Mouse (Mus musculus) neural tube, embryonic 15.5 days (tissue): Measurements from ENCODE around the gene Smyd1. TPM values are rescaled to one million over a fixed set of nuclear protein-coding genes. Genes with fewer than 3 reads are reported as not detected.

ENCODE experiments used
- ATAC-seq: fragments of 200-750 bp; cut with Nextera tagmentation; 2 replicates; pipeline ENCODE4 v1.8.0; 2017; ENCODE audit warnings: mild to moderate bottlenecking, moderate TSS enrichment, moderate library complexity; ENCODE audit not compliant: low FRiP score
- H3K27ac ChIP-seq: fragments of 300-500 bp; sonication (generic); replicated peaks from 2 replicates; pipeline ENCODE4 v1.5.1; 2015; ENCODE audit warnings: mild to moderate bottlenecking, inconsistent platforms
- H3K27me3 ChIP-seq: fragments of 300-500 bp; sonication (generic); replicated peaks from 2 replicates; pipeline ENCODE4 v1.6.1; 2015; ENCODE audit warnings: inconsistent platforms
- H3K36me3 ChIP-seq: fragments of 300-500 bp; sonication (generic); 2 replicates; pipeline ENCODE4 v1.6.1; 2015; ENCODE audit warnings: inconsistent platforms
- H3K4me1 ChIP-seq: fragments of 300-500 bp; sonication (generic); 2 replicates; pipeline ENCODE4 v1.6.1; 2015; ENCODE audit warnings: inconsistent platforms
- H3K4me2 ChIP-seq: fragments of 300-500 bp; sonication (generic); 2 replicates; pipeline ENCODE4 v1.6.1; 2015; ENCODE audit warnings: inconsistent platforms, mild to moderate bottlenecking, moderate library complexity
- H3K4me3 ChIP-seq: fragments of 300-500 bp; sonication (generic); replicated peaks from 2 replicates; pipeline ENCODE4 v1.5.1; 2015; ENCODE audit warnings: mild to moderate bottlenecking, inconsistent platforms
- H3K9ac ChIP-seq: fragments of 300-500 bp; sonication (generic); replicated peaks from 2 replicates; pipeline ENCODE4 v1.6.1; 2015; ENCODE audit warnings: mild to moderate bottlenecking, inconsistent platforms
- H3K9me3 ChIP-seq: fragments of 300-500 bp; sonication (generic); replicated peaks from 2 replicates; pipeline ENCODE4 v1.6.1; 2016; ENCODE audit warnings: inconsistent platforms
- WGBS: fragments of 180-500 bp; shearing (Covaris S2); methylation state at CpG from one replicate; pipeline ENCODE4 v1.1.7; 2015; ENCODE audit warnings: mixed read lengths; 5-methylcytosine and 5-hydroxymethylcytosine counted together
- polyA plus RNA-seq: library from polyadenylated mRNA; unstranded; fragments of >200 nt; fragmentation: Nextera tagmentation; extraction: Ambion mirVana; gene quantifications from 2 replicates; pipeline ENCODE4 v1.2.1, GENCODE M21; 2015

Gene Smyd1
- polyA plus RNA-seq, 1 experiment from 2014 or later: 1.4 TPM

- no peak for ATAC-seq
- Histone ChIP-seq H3K4me3 (no peak overlapping the region), H3K36me3 (no peaks in the 10 kb centered on the region), H3K4me1 (no peaks in the 10 kb centered on the region), H3K27me3 (no peaks in the 10 kb centered on the region), H3K4me2 (no peak overlapping the region), H3K9ac (no peak overlapping the region), H3K9me3 (no peaks in the 10 kb centered on the region), H3K27ac (no peak overlapping the region)
- 89% methylated on average over 13 of the region's 13 CpGs for WGBS
These were observed 124.1 kb downstream of the Smyd1 start for GRCm38 (mm10) chr6:71197636-71198535.

DNA sequence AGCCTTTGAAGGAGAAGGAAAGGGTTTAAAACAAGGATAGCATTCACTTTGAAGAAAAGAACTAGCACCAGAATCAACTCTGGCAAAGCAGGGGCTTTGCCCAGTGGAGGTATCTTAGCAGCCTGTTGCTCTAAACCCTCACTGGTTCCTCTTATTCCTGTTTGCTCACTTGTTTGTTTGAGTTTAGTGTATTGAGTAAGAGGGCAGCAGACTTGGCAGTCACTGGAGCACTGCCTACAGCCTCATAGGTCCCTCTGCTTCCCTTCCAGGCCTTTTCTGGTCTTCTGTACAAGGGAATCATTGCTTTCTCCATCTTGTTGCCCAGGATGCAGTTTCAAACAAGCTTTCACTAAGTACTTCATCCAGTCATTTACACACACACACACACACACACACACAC lies 125.9 kb downstream of the Smyd1 start:
- no peaks in the 10 kb centered on the region for H3K4me1 ChIP-seq
- no peak overlapping the region for H3K9ac ChIP-seq
- no peaks in the 10 kb centered on the region for H3K36me3 ChIP-seq
- no peak overlapping the region for H3K4me2 ChIP-seq
- H3K9me3 ChIP-seq: no peaks in the 10 kb centered on the region
- H3K27ac ChIP-seq: no peak overlapping the region
- no peak for ATAC-seq
- H3K4me3 ChIP-seq: no peak overlapping the region
- no peaks in the 10 kb centered on the region for H3K27me3 ChIP-seq

- WGBS: 81% methylated on average over 6 of the region's 6 CpGs
These were observed 128.8 kb downstream of the Smyd1 start for GRCm38 (mm10) chr6:71193151-71193740.

GRCm38 (mm10) chr6:71190501-71190900 lies 131.5 kb downstream of the Smyd1 start:
- no peaks in the 10 kb centered on the region for H3K9me3 ChIP-seq
- WGBS: 86% methylated on average over 2 of the region's 2 CpGs

More at GRCm38 (mm10) chr6:71193151-71193740, 128.8 kb downstream of the Smyd1 start:
- no peak overlapping the region for H3K27ac ChIP-seq
- no peaks in the 10 kb centered on the region for H3K4me1 ChIP-seq
- no peak overlapping the region for H3K4me2 ChIP-seq
- no peak for ATAC-seq
- H3K9ac ChIP-seq: no peak overlapping the region
- no peaks in the 10 kb centered on the region for H3K9me3 ChIP-seq
- H3K4me3 ChIP-seq: no peak overlapping the region
- H3K27me3 ChIP-seq: no peaks in the 10 kb centered on the region
- H3K36me3 ChIP-seq: no peaks in the 10 kb centered on the region

GRCm38 (mm10) chr6:71189578-71189977 lies 132.5 kb downstream of the Smyd1 start:
- H3K9ac ChIP-seq: no peak overlapping the region
- H3K4me1 ChIP-seq: no peaks in the 10 kb centered on the region
- 51% methylated on average over 1 of the region's 1 CpGs for WGBS
- no peak overlapping the region for H3K4me2 ChIP-seq
- H3K27me3 ChIP-seq: no peaks in the 10 kb centered on the region
- H3K9me3 ChIP-seq: no peaks in the 10 kb centered on the region
- ATAC-seq: no peak
- no peak overlapping the region for H3K27ac ChIP-seq
- H3K4me3 ChIP-seq: no peak overlapping the region
- H3K36me3 ChIP-seq: no peaks in the 10 kb centered on the region

More at GRCm38 (mm10) chr6:71190501-71190900, 131.5 kb downstream of the Smyd1 start:
- Histone ChIP-seq H3K9ac (no peak overlapping the region), H3K4me2 (no peak overlapping the region), H3K27ac (no peak overlapping the region), H3K27me3 (no peaks in the 10 kb centered on the region), H3K4me3 (no peak overlapping the region), H3K4me1 (no peaks in the 10 kb centered on the region), H3K36me3 (no peaks in the 10 kb centered on the region)
- ATAC-seq: no peak

DNA sequence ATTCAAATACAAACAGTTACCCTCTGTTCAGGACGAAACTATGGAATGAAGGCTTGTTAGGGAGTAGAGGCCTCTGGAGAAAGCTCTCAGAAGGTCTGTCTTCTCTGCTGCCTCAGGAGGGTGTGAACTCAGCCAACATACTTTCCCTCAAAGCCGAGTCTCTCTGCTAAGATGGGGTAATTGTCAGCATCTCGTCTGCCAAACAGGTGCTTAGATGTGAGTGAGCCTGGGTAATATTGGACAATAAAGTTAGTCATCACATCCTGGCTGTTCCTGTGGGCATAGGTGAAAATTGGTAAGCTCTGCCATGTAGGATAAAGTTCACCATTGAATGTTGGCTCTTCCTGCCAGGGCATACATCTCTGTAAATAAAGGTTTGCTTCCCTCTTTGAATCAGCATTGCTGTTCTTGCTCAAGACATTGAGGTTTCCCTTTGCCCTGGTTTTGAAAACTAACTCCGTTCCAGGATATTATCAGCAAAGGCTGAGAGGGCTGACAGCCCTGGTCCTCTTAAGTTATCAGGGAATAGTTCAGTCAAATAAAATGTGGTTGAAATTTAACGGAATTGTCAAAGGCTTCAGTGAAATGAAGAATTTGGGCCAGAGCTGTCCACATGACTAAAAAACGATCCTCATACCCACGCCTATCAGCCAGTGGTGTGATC lies 137.0 kb downstream of the Smyd1 start:
- H3K36me3 ChIP-seq: no peaks in the 10 kb centered on the region
- ATAC-seq: no peak
- H3K27ac ChIP-seq: no peak overlapping the region
- no peak overlapping the region for H3K9ac ChIP-seq
- H3K4me3 ChIP-seq: no peak overlapping the region
- no peaks in the 10 kb centered on the region for H3K4me1 ChIP-seq
- no peaks in the 10 kb centered on the region for H3K9me3 ChIP-seq
- WGBS: 85% methylated on average over 7 of the region's 7 CpGs
- no peaks in the 10 kb centered on the region for H3K27me3 ChIP-seq
- H3K4me2 ChIP-seq: no peak overlapping the region

DNA sequence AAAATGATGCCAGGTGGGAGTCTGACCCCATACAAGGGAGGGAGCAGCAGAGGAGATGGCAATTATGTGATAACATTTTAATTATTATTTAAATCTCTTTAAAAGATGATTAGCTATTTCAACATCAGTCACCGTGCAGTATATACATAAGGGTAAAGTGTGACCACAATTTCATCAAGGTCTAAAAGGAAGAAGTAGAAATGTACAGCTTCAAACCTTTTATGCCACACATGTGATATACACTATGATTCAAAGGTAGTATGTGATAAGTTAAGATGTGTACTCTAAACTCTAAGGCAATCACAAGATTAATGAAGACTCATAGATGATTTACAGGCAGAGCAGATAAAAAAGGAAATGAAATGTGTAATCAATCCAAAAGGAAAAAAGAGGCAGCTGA lies 141.4 kb downstream of the Smyd1 start:
- Histone ChIP-seq H3K9me3 (no peaks in the 10 kb centered on the region), H3K27me3 (no peaks in the 10 kb centered on the region), H3K4me2 (no peak overlapping the region), H3K4me3 (no peak overlapping the region), H3K9ac (no peak overlapping the region), H3K36me3 (no peaks in the 10 kb centered on the region), H3K27ac (no peak overlapping the region), H3K4me1 (no peaks in the 10 kb centered on the region)
- WGBS: 95% methylated on average over 1 of the region's 1 CpGs
- no peak for ATAC-seq

- Histone ChIP-seq H3K27ac (no peak overlapping the region), H3K9me3 (no peaks in the 10 kb centered on the region), H3K9ac (no peak overlapping the region), H3K4me1 (no peaks in the 10 kb centered on the region), H3K4me3 (no peak overlapping the region), H3K36me3 (no peaks in the 10 kb centered on the region), H3K27me3 (no peaks in the 10 kb centered on the region), H3K4me2 (no peak overlapping the region)
- ATAC-seq: no peak
- 92% methylated on average over 10 of the region's 10 CpGs for WGBS
These were observed 149.0 kb downstream of the Smyd1 start for GRCm38 (mm10) chr6:71172812-71173580.

DNA sequence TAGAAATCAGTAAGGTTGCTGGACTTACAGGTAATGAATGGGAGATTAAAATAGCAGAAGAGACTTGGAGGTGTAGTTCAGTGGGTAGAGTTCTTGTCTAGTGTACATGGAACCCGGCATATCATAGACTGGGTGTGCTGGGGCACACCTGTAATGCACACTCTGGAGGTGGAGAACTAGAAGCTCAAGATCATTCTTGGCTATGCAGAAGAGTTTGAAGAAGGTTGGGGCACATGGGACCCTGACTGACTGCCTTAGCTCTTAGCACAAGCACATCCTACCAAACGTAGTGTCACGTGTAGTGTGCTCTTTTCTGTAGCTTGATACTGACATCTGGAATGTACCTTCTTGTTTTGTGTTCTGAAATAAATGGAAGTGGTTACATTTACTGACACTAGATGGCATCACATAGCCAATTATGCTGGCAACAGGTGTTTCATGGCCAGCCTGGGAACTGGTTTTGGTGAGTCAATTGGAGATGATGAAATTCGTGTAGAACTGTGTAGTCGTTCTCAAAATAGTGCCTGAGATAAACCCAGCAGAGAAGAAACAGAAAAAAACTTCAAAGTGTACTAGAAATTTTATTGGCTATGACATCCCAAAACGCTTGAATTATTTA lies 155.4 kb downstream of the Smyd1 start:
- no peak overlapping the region for H3K4me2 ChIP-seq
- no peak for ATAC-seq
- H3K4me3 ChIP-seq: no peak overlapping the region
- H3K27me3 ChIP-seq: no peaks in the 10 kb centered on the region
- no peaks in the 10 kb centered on the region for H3K4me1 ChIP-seq
- no peak overlapping the region for H3K9ac ChIP-seq
- H3K36me3 ChIP-seq: no peaks in the 10 kb centered on the region
- WGBS: 49% methylated on average over 6 of the region's 6 CpGs
- no peaks in the 10 kb centered on the region for H3K9me3 ChIP-seq
- H3K27ac ChIP-seq: no peak overlapping the region

DNA sequence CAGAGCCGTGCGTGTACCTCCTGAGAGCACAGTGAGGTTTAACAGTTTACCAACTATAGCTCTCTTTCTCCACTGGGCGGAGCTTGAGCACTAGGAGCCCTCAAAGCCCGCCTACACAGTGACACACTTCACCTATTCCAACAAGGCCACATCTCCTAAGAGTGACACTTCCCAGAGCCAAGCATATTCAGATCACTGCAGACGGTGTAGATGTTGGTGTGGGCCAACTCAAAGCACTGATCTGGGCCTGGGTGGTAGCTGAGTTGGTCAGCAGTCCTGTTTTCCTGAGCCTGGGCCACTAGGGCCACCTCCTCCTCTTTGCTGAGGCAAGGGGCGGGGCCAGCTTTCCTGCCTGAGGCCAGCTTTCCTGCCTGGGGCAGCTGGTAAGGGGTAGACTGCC lies 157.6 kb downstream of the Smyd1 start:
- H3K4me1 ChIP-seq: no peaks in the 10 kb centered on the region
- H3K27ac ChIP-seq: no peak overlapping the region
- no peaks in the 10 kb centered on the region for H3K36me3 ChIP-seq
- no peak for ATAC-seq
- no peak overlapping the region for H3K4me2 ChIP-seq
- H3K4me3 ChIP-seq: no peak overlapping the region
- H3K9me3 ChIP-seq: no peaks in the 10 kb centered on the region
- 33% methylated on average over 6 of the region's 6 CpGs for WGBS
- no peak overlapping the region for H3K9ac ChIP-seq
- no peaks in the 10 kb centered on the region for H3K27me3 ChIP-seq
